Mouse (Mus musculus) kidney, adult 2 months (tissue): ENCODE measurements around the gene Aven. TPM values are rescaled to one million over a fixed set of nuclear protein-coding genes. Genes with fewer than 3 reads are reported as not detected.

Source experiments
- DNase-seq: peaks from one replicate; pipeline ENCODE4 v3.0.0; 2021
- H3K27ac ChIP-seq: fragments of 200-500 bp; 2 replicates; pipeline ENCODE4 v1.5.1; 2012; ENCODE audit warnings: low read depth, low read length, control low read depth, inconsistent platforms; ENCODE audit not compliant: insufficient read depth
- H3K27me3 ChIP-seq: fragments of 200-500 bp; replicated peaks from 2 replicates; pipeline ENCODE4 v1.6.1; 2012; ENCODE audit warnings: mild to moderate bottlenecking, moderate library complexity, low read length, inconsistent platforms; ENCODE audit not compliant: control insufficient read depth, insufficient read depth
- H3K36me3 ChIP-seq: fragments of 200-500 bp; 2 replicates; pipeline ENCODE4 v1.6.1; 2012; ENCODE audit warnings: mild to moderate bottlenecking, moderate library complexity, low read length, inconsistent platforms; ENCODE audit not compliant: control insufficient read depth, insufficient read depth
- H3K4me1 ChIP-seq: fragments of 200-500 bp; 2 replicates; pipeline ENCODE4 v1.6.1; 2011; ENCODE audit warnings: low read length; ENCODE audit not compliant: control insufficient read depth, insufficient read depth
- H3K4me3 ChIP-seq: fragments of 200-500 bp; 2 replicates; pipeline ENCODE4 v1.5.1; 2011; ENCODE audit warnings: mild to moderate bottlenecking, low read depth, low read length, control low read depth; ENCODE audit not compliant: insufficient read depth
- CTCF ChIP-seq: fragments of 200-500 bp; conservative IDR thresholded peaks from 2 replicates; pipeline ENCODE4 v1.5.1; 2011; ENCODE audit warnings: low read depth, mild to moderate bottlenecking, control low read depth, low read length, moderate library complexity, mixed read lengths; ENCODE audit not compliant: insufficient read depth, insufficient read length
- POLR2A ChIP-seq: fragments of 200-500 bp; IDR thresholded peaks from one replicate; pipeline ENCODE4 v1.6.1; 2011; ENCODE audit warnings: low read depth, low read length, control low read depth
- WGBS: fragments of 180-500 bp; shearing (Covaris S2); methylation state at CpG from one replicate; pipeline ENCODE4 v1.1.7; 2018; 5-methylcytosine and 5-hydroxymethylcytosine counted together
- polyA plus RNA-seq: library from polyadenylated mRNA; depleted of rRNA; stranded (reverse); fragments of >200 nt; gene quantifications from 2 replicates; pipeline ENCODE4 v1.2.3, GENCODE M21; 2012

Aven gene
- polyA plus RNA-seq, 1 experiment = 9.5 TPM

DNA sequence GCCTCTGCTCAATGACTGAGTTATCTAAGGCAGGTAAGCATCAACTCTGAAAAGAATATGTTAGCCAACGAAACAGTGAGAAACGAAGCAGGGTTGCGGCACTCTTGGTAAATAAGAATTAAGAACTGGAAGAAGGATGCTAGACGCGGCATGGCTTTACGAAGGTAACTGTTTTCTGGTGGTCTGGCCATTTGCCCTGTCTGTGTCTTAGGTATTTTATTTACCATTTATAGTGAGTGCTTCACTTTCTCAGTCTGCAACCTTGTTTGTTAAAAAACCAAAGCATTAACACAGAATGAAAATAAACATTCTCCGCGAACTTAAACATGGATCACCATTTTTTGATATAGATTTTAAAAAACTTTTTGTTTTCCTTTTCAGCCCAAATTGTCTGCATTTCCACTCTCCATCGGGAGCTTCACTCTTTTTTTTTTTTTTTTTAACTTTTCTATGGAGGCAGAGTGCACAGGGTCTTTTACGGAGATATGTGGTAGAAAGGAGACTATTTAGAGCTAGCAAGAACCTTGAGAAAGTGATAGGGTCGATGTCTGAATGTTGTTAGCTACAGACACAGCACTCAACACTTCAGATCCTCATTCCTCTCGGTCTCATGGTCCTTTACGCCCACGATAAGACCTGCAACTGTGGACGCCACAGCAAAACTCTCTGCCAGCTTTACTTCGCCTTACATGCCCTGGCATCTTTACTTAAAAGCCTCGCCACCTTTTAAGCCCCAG, 38.5 kb upstream of the Aven start:
- TF ChIP-seq POLR2A (no peak), CTCF (no peak)
- 31% methylated on average over 17 of the region's 17 CpGs for WGBS
- DNase-seq = no peak
- Histone ChIP-seq H3K27ac (peak overlapping the region; percentile 76), H3K4me3 (peak overlapping the region; percentile 87), H3K36me3 (no peaks in the 10 kb centered on the region), H3K4me1 (no peaks in the 10 kb centered on the region; the same call in 1 of the 2 replicates), H3K27me3 (no peaks in the 10 kb centered on the region)

DNA sequence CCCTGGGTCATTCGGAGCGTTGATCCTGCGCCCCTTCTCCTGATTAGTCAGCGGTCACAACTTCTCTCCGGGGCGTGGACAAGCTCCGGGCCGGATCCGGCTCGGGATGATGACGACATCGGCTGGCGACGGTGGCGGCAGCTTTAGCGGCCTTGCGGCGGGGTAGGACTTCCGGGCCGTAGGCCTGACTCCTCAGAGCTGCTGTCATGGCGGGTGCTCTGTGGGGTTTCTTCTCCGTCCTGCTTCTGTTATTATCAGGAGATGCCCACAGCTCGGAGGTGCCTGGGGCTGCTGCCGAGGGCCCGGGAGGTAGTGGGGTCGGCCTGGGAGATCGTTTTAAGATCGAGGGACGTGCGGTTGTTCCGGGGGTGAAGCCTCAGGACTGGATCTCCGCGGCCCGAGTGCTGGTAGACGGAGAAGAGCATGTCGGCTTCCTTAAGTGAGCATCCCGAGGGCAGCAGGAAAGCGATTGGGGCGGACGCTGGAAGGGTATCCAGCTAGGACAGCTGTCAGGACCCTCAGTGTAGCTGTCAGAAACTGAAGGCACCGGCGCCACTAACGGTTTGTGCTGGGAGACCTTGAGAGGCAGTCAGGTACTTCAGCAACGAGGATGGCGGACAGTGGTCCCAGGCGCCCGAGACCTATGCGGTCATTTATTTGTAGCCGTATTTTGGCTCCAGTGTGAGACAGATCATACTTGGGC, 37.8 kb upstream of the Aven start, which contains the start of gene Emc7:
TSS of gene Emc7 (plus strand) at position 136 of the 703 bp plus-strand sequence.
- no peaks in the 10 kb centered on the region; the same call in 1 of the 2 replicates for H3K4me1 ChIP-seq
- H3K27ac ChIP-seq = peak within 1 kb of the TSS; percentile 76
- peak; percentile 77 for TF ChIP-seq POLR2A
- TF ChIP-seq CTCF = no peak
- WGBS = under 1% methylated on average over 49 of the region's 49 CpGs
- no peaks in the 10 kb centered on the region for H3K27me3 ChIP-seq
- H3K36me3 ChIP-seq = no peaks in the 10 kb centered on the region
- peak; percentile 97 for DNase-seq
- H3K4me3 ChIP-seq = peak within 1 kb of the TSS; percentile 87

DNA sequence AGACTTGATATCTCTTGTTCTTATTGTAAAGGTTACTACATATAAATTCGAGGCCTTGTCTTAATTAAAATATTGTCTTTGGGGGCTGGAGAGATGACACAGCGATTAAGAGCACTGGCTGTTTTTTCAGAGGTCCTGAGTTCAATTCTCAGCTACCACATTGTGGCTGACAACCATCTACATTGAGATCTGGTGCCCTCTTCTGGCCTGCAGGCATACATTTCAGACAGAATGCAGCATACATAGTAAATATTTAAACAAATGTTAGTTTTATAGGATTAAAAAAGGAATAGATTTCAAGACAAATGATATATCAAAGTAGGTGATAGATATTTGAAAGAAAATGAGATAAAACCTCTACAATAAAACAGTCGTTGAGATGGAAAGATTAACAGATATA, 32.2 kb upstream of the Aven start:
- 96% methylated on average over 3 of the region's 3 CpGs for WGBS
- Histone ChIP-seq H3K27me3 (no peaks in the 10 kb centered on the region), H3K4me1 (no peaks in the 10 kb centered on the region; the same call in 1 of the 2 replicates), H3K36me3 (peaks cover 2% of the 10 kb centered on the region; the same call in 1 of the 2 replicates), H3K4me3 (no peak overlapping the region), H3K27ac (no peak overlapping the region)
- no peak for DNase-seq
- no peak for TF ChIP-seq POLR2A
- no peak for TF ChIP-seq CTCF

GRCm38 (mm10) chr2:112469542-112469941, 23.2 kb upstream of the Aven start:
- TF ChIP-seq POLR2A (no peak), CTCF (no peak)
- Histone ChIP-seq H3K27ac (no peak overlapping the region), H3K36me3 (peaks cover 7% of the 10 kb centered on the region), H3K4me1 (no peaks in the 10 kb centered on the region), H3K4me3 (no peak overlapping the region), H3K27me3 (no peaks in the 10 kb centered on the region)
- no peak for DNase-seq

DNA sequence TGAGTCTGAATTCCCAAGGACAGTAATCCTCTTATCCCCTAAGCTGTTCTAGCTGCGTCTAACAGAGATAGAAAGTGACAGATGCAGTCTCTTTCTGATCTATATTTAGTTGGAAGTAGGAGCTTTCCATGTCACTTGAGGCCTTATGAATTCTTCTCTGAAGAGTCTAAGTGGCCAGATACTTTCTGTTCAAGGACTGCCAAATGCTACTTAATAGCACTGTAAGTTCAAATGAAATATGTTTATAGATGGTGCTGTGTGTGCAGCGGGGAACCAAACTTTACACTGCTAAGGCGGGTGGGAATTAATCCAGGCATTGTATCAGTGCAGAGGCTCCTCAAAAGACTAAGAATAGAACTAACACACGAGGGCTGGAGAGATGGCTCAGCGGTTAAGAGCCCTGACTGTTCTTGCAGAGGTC, 21.8 kb upstream of the Aven start:
- H3K4me3 ChIP-seq = no peak overlapping the region
- H3K27ac ChIP-seq = no peak overlapping the region
- no peaks in the 10 kb centered on the region for H3K27me3 ChIP-seq
- TF ChIP-seq POLR2A (no peak), CTCF (no peak)
- peaks cover 7% of the 10 kb centered on the region for H3K36me3 ChIP-seq
- WGBS = 86% methylated on average over 5 of the region's 5 CpGs
- DNase-seq = no peak
- H3K4me1 ChIP-seq = no peaks in the 10 kb centered on the region

GRCm38 (mm10) chr2:112472076-112472475, 20.7 kb upstream of the Aven start:
- TF ChIP-seq POLR2A (no peak), CTCF (no peak)
- WGBS = 86% methylated on average over 2 of the region's 2 CpGs

More at GRCm38 (mm10) chr2:112472076-112472475, 20.7 kb upstream of the Aven start:
- H3K4me3 ChIP-seq = no peak overlapping the region
- H3K27ac ChIP-seq = no peak overlapping the region
- DNase-seq = no peak
- peaks cover 5% of the 10 kb centered on the region for H3K36me3 ChIP-seq
- H3K4me1 ChIP-seq = no peaks in the 10 kb centered on the region
- H3K27me3 ChIP-seq = no peaks in the 10 kb centered on the region
